In the genomic region with DNA sequence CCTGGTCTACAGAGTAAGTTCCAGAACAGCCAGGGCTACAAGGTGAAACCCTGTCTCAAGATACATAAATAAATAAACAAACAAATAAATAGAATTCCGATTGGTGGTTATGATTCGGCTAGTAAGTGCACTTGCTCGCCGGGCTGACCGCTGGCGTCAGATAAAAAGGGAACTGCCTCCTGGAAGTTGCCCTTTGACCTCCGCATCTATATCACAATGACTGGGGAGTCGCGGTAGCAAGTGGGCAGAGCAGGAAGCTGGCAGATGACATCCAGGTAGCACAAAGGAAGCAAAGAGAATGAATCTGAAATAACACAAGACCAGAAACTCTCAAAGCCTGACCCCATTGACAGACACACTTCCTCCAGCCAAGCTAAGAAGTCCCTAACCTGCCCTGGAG, we compare ENCODE assay signal across 16 mouse cellular contexts. TPM values are rescaled to one million over a fixed set of nuclear protein-coding genes. Genes with fewer than 3 reads are reported as not detected.
DNase-seq lines count a peak whose midpoint lies in the region; ATAC-seq and TF ChIP-seq lines count a peak whose summit lies in the region.
"Had no signal": no experiment of that assay in that cellular context is flagged by ENCODE, and none has a peak within 500 bp of the region (broad histone marks: within the 10 kb centered on the region; RNA-seq: fewer than 3 reads in every experiment).

No protein-coding gene starts in this region.

- no peaks in the 10 kb centered on the region for H3K36me3 ChIP-seq in forebrain, embryonic 10.5 days (replicated peaks)
- no peaks in the 10 kb centered on the region for H3K36me3 ChIP-seq in forebrain, embryonic 15.5 days
- no peaks in the 10 kb centered on the region for H3K36me3 ChIP-seq in kidney, embryonic 16.5 days (ENCODE audit: insufficient read depth, low read length)
- H3K36me3 ChIP-seq in kidney, embryonic 14.5 days (ENCODE audit: control insufficient read depth, insufficient read depth, low read length), result no peaks in the 10 kb centered on the region
- H3K36me3 ChIP-seq in E14TG2a.4 (ENCODE audit: insufficient read depth, low read length), result no peaks in the 10 kb centered on the region
- H3K36me3 ChIP-seq in liver, embryonic 13.5 days, result no peaks in the 10 kb centered on the region
- H3K36me3 ChIP-seq in midbrain, embryonic 14.5 days (ENCODE audit: control insufficient read depth, insufficient read depth, low read length), result no peaks in the 10 kb centered on the region
- H3K36me3 ChIP-seq: embryonic facial prominence, embryonic 12.5 days; intestine, embryonic 15.5 days; liver, embryonic 15.5 days had no signal

- H3K4me3 ChIP-seq in forebrain, embryonic 10.5 days, result no peak overlapping the region
- H3K4me3 ChIP-seq in forebrain, embryonic 15.5 days, result no peak overlapping the region
- no peak overlapping the region for H3K4me3 ChIP-seq in kidney, embryonic 16.5 days (ENCODE audit: low read length)
- H3K4me3 ChIP-seq in kidney, embryonic 14.5 days (ENCODE audit: low read length), result no peak overlapping the region
- 0 out of 2 replicates have a peak overlapping the region, but pooled peaks have one; percentile 13 for H3K4me3 ChIP-seq in E14TG2a.4 (replicated peaks; ENCODE audit: low read length)
- no peak overlapping the region for H3K4me3 ChIP-seq in liver, embryonic 13.5 days (replicated peaks)
- no peak overlapping the region for H3K4me3 ChIP-seq in midbrain, embryonic 14.5 days (replicated peaks; ENCODE audit: low read depth, low read length)
- no peak overlapping the region for H3K4me3 ChIP-seq in layer of hippocampus, adult 2 months
- H3K4me3 ChIP-seq: embryonic facial prominence, embryonic 12.5 days; intestine, embryonic 15.5 days; liver, embryonic 15.5 days had no signal

- H3K27me3 ChIP-seq in forebrain, embryonic 10.5 days (ENCODE audit: poor library complexity, severe bottlenecking), result no peaks in the 10 kb centered on the region
- no peaks in the 10 kb centered on the region for H3K27me3 ChIP-seq in forebrain, embryonic 15.5 days
- no peaks in the 10 kb centered on the region for H3K27me3 ChIP-seq in kidney, embryonic 16.5 days (ENCODE audit: insufficient read depth, low read length)
- H3K27me3 ChIP-seq in kidney, embryonic 14.5 days (ENCODE audit: control insufficient read depth, insufficient read depth, low read length), result no peaks in the 10 kb centered on the region
- H3K27me3 ChIP-seq in E14TG2a.4 (ENCODE audit: insufficient read depth, low read length), result no peaks in the 10 kb centered on the region
- H3K27me3 ChIP-seq in liver, embryonic 13.5 days, result no peaks in the 10 kb centered on the region
- H3K27me3 ChIP-seq in midbrain, embryonic 14.5 days (ENCODE audit: control insufficient read depth, insufficient read depth, low read length), result no peaks in the 10 kb centered on the region
- H3K27me3 ChIP-seq: embryonic facial prominence, embryonic 12.5 days; intestine, embryonic 15.5 days; liver, embryonic 15.5 days had no signal

- H3K27ac ChIP-seq in forebrain, embryonic 10.5 days, result peak overlapping the region; percentile 48; the same call in 1 of the 2 replicates
- H3K27ac ChIP-seq in forebrain, embryonic 15.5 days (replicated peaks), result no peak overlapping the region
- H3K27ac ChIP-seq in kidney, embryonic 16.5 days (ENCODE audit: low read length), result peak overlapping the region; percentile 14; the same call in 1 of the 2 replicates
- no peak overlapping the region for H3K27ac ChIP-seq in kidney, embryonic 14.5 days (ENCODE audit: low read depth, low read length)
- peak overlapping the region; percentile 39 for H3K27ac ChIP-seq in liver, embryonic 13.5 days
- no peak overlapping the region for H3K27ac ChIP-seq in midbrain, embryonic 14.5 days (replicated peaks; ENCODE audit: low read depth, low read length)
- no peak overlapping the region for H3K27ac ChIP-seq in layer of hippocampus, adult 2 months
- H3K27ac ChIP-seq: embryonic facial prominence, embryonic 12.5 days; intestine, embryonic 15.5 days; liver, embryonic 15.5 days had no signal

- no peak overlapping the region for H3K9ac ChIP-seq in forebrain, embryonic 15.5 days (replicated peaks)
- H3K9ac ChIP-seq in kidney, embryonic 16.5 days (replicated peaks; ENCODE audit: low read length), result no peak overlapping the region
- no peak overlapping the region for H3K9ac ChIP-seq in kidney, embryonic 14.5 days (ENCODE audit: low read depth, low read length)
- no peak overlapping the region for H3K9ac ChIP-seq in liver, embryonic 13.5 days
- no peak overlapping the region for H3K9ac ChIP-seq in midbrain, embryonic 14.5 days (replicated peaks; ENCODE audit: low read length)
- H3K9ac ChIP-seq: embryonic facial prominence, embryonic 12.5 days; intestine, embryonic 15.5 days; liver, embryonic 15.5 days had no signal

- no peaks in the 10 kb centered on the region; the same call in 1 of the 2 replicates for H3K9me3 ChIP-seq in forebrain, embryonic 10.5 days
- no peaks in the 10 kb centered on the region for H3K9me3 ChIP-seq in forebrain, embryonic 15.5 days
- H3K9me3 ChIP-seq in kidney, embryonic 16.5 days (ENCODE audit: low read length), result peaks cover under 1% of the 10 kb centered on the region; the same call in 1 of the 2 replicates
- H3K9me3 ChIP-seq in kidney, embryonic 14.5 days (ENCODE audit: control insufficient read depth, low read length), result no peaks in the 10 kb centered on the region
- H3K9me3 ChIP-seq in E14TG2a.4 (ENCODE audit: low read length), result no peaks in the 10 kb centered on the region
- H3K9me3 ChIP-seq in liver, embryonic 13.5 days (replicated peaks), result no peaks in the 10 kb centered on the region
- H3K9me3 ChIP-seq in midbrain, embryonic 14.5 days (ENCODE audit: control insufficient read depth, low read length), result no peaks in the 10 kb centered on the region
- H3K9me3 ChIP-seq: embryonic facial prominence, embryonic 12.5 days; intestine, embryonic 15.5 days; liver, embryonic 15.5 days had no signal

- TF ChIP-seq CTCF in E14TG2a.4 (conservative IDR thresholded peaks at IDR 0.05; ENCODE audit: low read length), result no peak
- TF ChIP-seq CTCF in layer of hippocampus, adult 2 months (conservative IDR thresholded peaks at IDR 0.05), result no peak

- WGBS in forebrain, embryonic 10.5 days, result 57% methylated on average over 9 of the region's 9 CpGs
- WGBS in forebrain, embryonic 15.5 days, result 56% methylated on average over 9 of the region's 9 CpGs
- 38% methylated on average over 9 of the region's 9 CpGs for WGBS in kidney, embryonic 16.5 days
- 35% methylated on average over 9 of the region's 9 CpGs for WGBS in kidney, embryonic 14.5 days
- WGBS in liver, embryonic 13.5 days (ENCODE audit: insufficient replicate concordance), result 20% methylated on average over 9 of the region's 9 CpGs
- 37% methylated on average over 9 of the region's 9 CpGs for WGBS in midbrain, embryonic 14.5 days

- ATAC-seq in forebrain, embryonic 15.5 days (replicated peaks), result no peak
- no peak for ATAC-seq in kidney, embryonic 16.5 days (ENCODE audit: low FRiP score, low TSS enrichment)
- no peak for ATAC-seq in kidney, embryonic 14.5 days (ENCODE audit: low FRiP score, low TSS enrichment)
- no peak for ATAC-seq in liver, embryonic 13.5 days (ENCODE audit: low read depth)
- ATAC-seq in midbrain, embryonic 14.5 days (ENCODE audit: low FRiP score, low TSS enrichment), result no peak
- ATAC-seq: intestine, embryonic 15.5 days had no signal

- peaks cover 32% of the 10 kb centered on the region for H3K4me1 ChIP-seq in forebrain, embryonic 10.5 days
- peaks cover 11% of the 10 kb centered on the region for H3K4me1 ChIP-seq in forebrain, embryonic 15.5 days
- peaks cover 16% of the 10 kb centered on the region for H3K4me1 ChIP-seq in kidney, embryonic 16.5 days (ENCODE audit: insufficient read depth, low read length)
- H3K4me1 ChIP-seq in kidney, embryonic 14.5 days (ENCODE audit: control insufficient read depth, insufficient read depth, low read length), result peaks cover 11% of the 10 kb centered on the region
- H3K4me1 ChIP-seq in E14TG2a.4 (replicated peaks; ENCODE audit: low read depth, low read length), result peaks cover 55% of the 10 kb centered on the region
- H3K4me1 ChIP-seq in liver, embryonic 13.5 days (replicated peaks), result peaks cover 42% of the 10 kb centered on the region
- H3K4me1 ChIP-seq in midbrain, embryonic 14.5 days (ENCODE audit: control insufficient read depth, insufficient read depth, low read length), result no peaks in the 10 kb centered on the region

- H3K4me2 ChIP-seq in forebrain, embryonic 15.5 days (replicated peaks), result no peak overlapping the region
- H3K4me2 ChIP-seq in kidney, embryonic 16.5 days (replicated peaks; ENCODE audit: low read depth, low read length), result no peak overlapping the region
- H3K4me2 ChIP-seq in kidney, embryonic 14.5 days (replicated peaks; ENCODE audit: low read depth, low read length), result no peak overlapping the region
- H3K4me2 ChIP-seq in liver, embryonic 13.5 days, result no peak overlapping the region
- no peak overlapping the region for H3K4me2 ChIP-seq in midbrain, embryonic 14.5 days (ENCODE audit: low read length)
- H3K4me2 ChIP-seq: embryonic facial prominence, embryonic 12.5 days; intestine, embryonic 15.5 days; liver, embryonic 15.5 days; midbrain, embryonic 11.5 days had no signal

- no peak for DNase-seq in forebrain, embryonic 10.5 days (ENCODE audit: extremely low spot score, low spot score)
- DNase-seq in liver, embryonic 13.5 days, result no peak
- no peak for DNase-seq in midbrain, embryonic 14.5 days
- no peak for DNase-seq in layer of hippocampus, adult 2 months (ENCODE audit: low spot score in 2 of 2)
- DNase-seq: cerebellum, postnatal 10 days; heart, adult 11 months; kidney, postnatal 4 days; spleen, adult 18-20 months had no signal

RNA-seq across cellular contexts. Expression of a gene that starts 5.1 kb away (rescaled TPM):
- polyA plus RNA-seq in forebrain, embryonic 10.5 days (2016; fragmentation: Nextera tagmentation; extraction: Ambion mirVana), result 0.97 and 1.5 TPM in 2 replicates
- polyA plus RNA-seq in forebrain, embryonic 15.5 days (2015; fragmentation: Nextera tagmentation; extraction: Ambion mirVana), result 0.40 and 0.75 TPM in 2 replicates
- polyA plus RNA-seq in kidney, embryonic 16.5 days (2015; fragmentation: Nextera tagmentation; extraction: Ambion mirVana), result 0.86 and 2.1 TPM in 2 replicates
- 1.4 and 1.8 TPM in 2 replicates for polyA plus RNA-seq in kidney, embryonic 14.5 days (2014; fragmentation: Nextera tagmentation; extraction: Ambion mirVana)
- 28.3 and 29.9 TPM in 2 replicates for polyA plus RNA-seq in liver, embryonic 13.5 days (2015; fragmentation: Nextera tagmentation; extraction: Ambion mirVana)
- 0.66 and 1.4 TPM in 2 replicates for polyA plus RNA-seq in midbrain, embryonic 14.5 days (2014; fragmentation: Nextera tagmentation; extraction: Ambion mirVana)
- total RNA-seq in layer of hippocampus, adult 2 months (2021), result under 1 TPM; 0.42 to 0.44 TPM

RNA-seq across cellular contexts. Expression of a gene that starts 7.0 kb away (rescaled TPM):
- 59.5 and 65.2 TPM in 2 replicates for polyA plus RNA-seq in forebrain, embryonic 10.5 days (2016; fragmentation: Nextera tagmentation; extraction: Ambion mirVana)
- polyA plus RNA-seq in forebrain, embryonic 15.5 days (2015; fragmentation: Nextera tagmentation; extraction: Ambion mirVana), result 17.1 and 19.5 TPM in 2 replicates
- polyA plus RNA-seq in kidney, embryonic 16.5 days (2015; fragmentation: Nextera tagmentation; extraction: Ambion mirVana), result 36.8 and 40.1 TPM in 2 replicates
- polyA plus RNA-seq in kidney, embryonic 14.5 days (2014; fragmentation: Nextera tagmentation; extraction: Ambion mirVana), result 24.0 and 36.1 TPM in 2 replicates
- 3.3 and 4.3 TPM in 2 replicates for polyA plus RNA-seq in liver, embryonic 13.5 days (2015; fragmentation: Nextera tagmentation; extraction: Ambion mirVana)
- 9.0 and 12.6 TPM in 2 replicates for polyA plus RNA-seq in midbrain, embryonic 14.5 days (2014; fragmentation: Nextera tagmentation; extraction: Ambion mirVana)
- 1 to 10 TPM; 3.2 to 4.0 TPM for total RNA-seq in layer of hippocampus, adult 2 months (2021)

RNA-seq across cellular contexts. Expression of a gene that starts 41.2 kb away (rescaled TPM):
- polyA plus RNA-seq in forebrain, embryonic 10.5 days (2016; fragmentation: Nextera tagmentation; extraction: Ambion mirVana), result 1,831 and 1,874 TPM in 2 replicates
- polyA plus RNA-seq in forebrain, embryonic 15.5 days (2015; fragmentation: Nextera tagmentation; extraction: Ambion mirVana), result 1,339 and 1,342 TPM in 2 replicates
- 1,760 and 1,914 TPM in 2 replicates for polyA plus RNA-seq in kidney, embryonic 16.5 days (2015; fragmentation: Nextera tagmentation; extraction: Ambion mirVana)
- polyA plus RNA-seq in kidney, embryonic 14.5 days (2014; fragmentation: Nextera tagmentation; extraction: Ambion mirVana), result 2,535 and 3,306 TPM in 2 replicates
- polyA plus RNA-seq in liver, embryonic 13.5 days (2015; fragmentation: Nextera tagmentation; extraction: Ambion mirVana), result 1,700 and 1,736 TPM in 2 replicates
- 1,221 and 1,292 TPM in 2 replicates for polyA plus RNA-seq in midbrain, embryonic 14.5 days (2014; fragmentation: Nextera tagmentation; extraction: Ambion mirVana)
- total RNA-seq in layer of hippocampus, adult 2 months (2021), result 100 to 1,000 TPM; 488 to 493 TPM

Comparison
In these comparisons a context has a peak if more than half of its experiments do, and no peak if none do; other contexts are left out.
1. H3K27ac ChIP-seq: peak in forebrain, embryonic 10.5 days (single experiment), kidney, embryonic 16.5 days (single experiment) and liver, embryonic 13.5 days (single experiment); none in forebrain, embryonic 15.5 days (single experiment), kidney, embryonic 14.5 days (single experiment), midbrain, embryonic 14.5 days (single experiment) and layer of hippocampus, adult 2 months (single experiment).